Mouse (Mus musculus) intestine, embryonic 16.5 days (tissue): ENCODE measurements around the gene Rrp12. TPM values are rescaled to one million over a fixed set of nuclear protein-coding genes. Genes with fewer than 3 reads are reported as not detected.

ENCODE experiments used
- ATAC-seq: fragments of 200-750 bp; cut with Nextera tagmentation; 2 replicates; pipeline ENCODE4 v1.8.0; 2017; ENCODE audit warnings: moderate TSS enrichment, moderate library complexity
- H3K27ac ChIP-seq: fragments of 300-500 bp; sonication (generic); 2 replicates; pipeline ENCODE4 v1.5.1; 2014; ENCODE audit warnings: mild to moderate bottlenecking, low read length
- H3K27me3 ChIP-seq: fragments of 300-500 bp; sonication (generic); replicated peaks from 2 replicates; pipeline ENCODE4 v1.6.1; 2014; ENCODE audit warnings: low read length, control low read depth, mixed read lengths; ENCODE audit not compliant: control insufficient read depth, insufficient read depth
- H3K36me3 ChIP-seq: fragments of 300-500 bp; sonication (generic); 2 replicates; pipeline ENCODE4 v1.6.1; 2014; ENCODE audit warnings: low read length, control low read depth; ENCODE audit not compliant: control insufficient read depth, insufficient read depth
- H3K4me1 ChIP-seq: fragments of 300-500 bp; sonication (generic); 2 replicates; pipeline ENCODE4 v1.6.1; 2014; ENCODE audit warnings: low read length, control low read depth, mixed read lengths; ENCODE audit not compliant: control insufficient read depth, insufficient read depth
- H3K4me2 ChIP-seq: fragments of 300-500 bp; sonication (generic); 2 replicates; pipeline ENCODE4 v1.6.1; 2014; ENCODE audit warnings: low read depth, low read length, control low read depth
- H3K4me3 ChIP-seq: fragments of 300-500 bp; sonication (generic); 2 replicates; pipeline ENCODE4 v1.5.1; 2014; ENCODE audit warnings: mild to moderate bottlenecking, low read length
- H3K9ac ChIP-seq: fragments of 300-500 bp; sonication (generic); 2 replicates; pipeline ENCODE4 v1.6.1; 2014; ENCODE audit warnings: low read depth, low read length
- H3K9me3 ChIP-seq: fragments of 300-500 bp; sonication (generic); 2 replicates; pipeline ENCODE4 v1.6.1; 2016; ENCODE audit warnings: low read length, control low read depth; ENCODE audit not compliant: control insufficient read depth
- WGBS: fragments of 180-500 bp; shearing (Covaris S2); extraction: QIAGEN DNeasy Blood & Tissue Kit; methylation state at CpG from one replicate; pipeline ENCODE4 v1.1.7; 2014; 5-methylcytosine and 5-hydroxymethylcytosine counted together
- polyA plus RNA-seq: library from polyadenylated mRNA; unstranded; fragments of >200 nt; fragmentation: Nextera tagmentation; extraction: Ambion mirVana; gene quantifications from 2 replicates; pipeline ENCODE4 v1.2.1, GENCODE M21; 2015

Rrp12 gene
- polyA plus RNA-seq, 1 experiment from 2014 or later: 15.7 TPM

- Histone ChIP-seq H3K9ac (no peak overlapping the region), H3K27me3 (no peaks in the 10 kb centered on the region), H3K4me2 (no peak overlapping the region), H3K4me1 (peaks cover 8% of the 10 kb centered on the region; the same call in 1 of the 2 replicates), H3K9me3 (no peaks in the 10 kb centered on the region), H3K4me3 (no peak overlapping the region), H3K27ac (no peak overlapping the region), H3K36me3 (no peaks in the 10 kb centered on the region)
- ATAC-seq: no peak
- WGBS: 86% methylated on average over 6 of the region's 6 CpGs
These were observed 51.6 kb downstream of the Rrp12 start for GRCm38 (mm10) chr19:41844345-41844744.

- H3K9me3 ChIP-seq: no peaks in the 10 kb centered on the region
- no peak overlapping the region for H3K27ac ChIP-seq
- no peak overlapping the region for H3K4me2 ChIP-seq
- no peaks in the 10 kb centered on the region for H3K27me3 ChIP-seq
- no peak overlapping the region for H3K9ac ChIP-seq
- 86% methylated on average over 4 of the region's 4 CpGs for WGBS
- no peak for ATAC-seq
- no peak overlapping the region for H3K4me3 ChIP-seq
- H3K4me1 ChIP-seq: peaks cover 10% of the 10 kb centered on the region; the same call in 1 of the 2 replicates
- H3K36me3 ChIP-seq: no peaks in the 10 kb centered on the region
These were observed 53.3 kb downstream of the Rrp12 start for GRCm38 (mm10) chr19:41842706-41843105.

GRCm38 (mm10) chr19:41842196-41842595, 53.8 kb downstream of the Rrp12 start:
- Histone ChIP-seq H3K9me3 (no peaks in the 10 kb centered on the region), H3K4me2 (no peak overlapping the region), H3K36me3 (no peaks in the 10 kb centered on the region), H3K4me1 (peaks cover 13% of the 10 kb centered on the region), H3K4me3 (no peak overlapping the region), H3K9ac (no peak overlapping the region), H3K27ac (no peak overlapping the region), H3K27me3 (no peaks in the 10 kb centered on the region)
- no peak for ATAC-seq
- 85% methylated on average over 4 of the region's 4 CpGs for WGBS

GRCm38 (mm10) chr19:41841105-41841750, 54.7 kb downstream of the Rrp12 start:
- Histone ChIP-seq H3K36me3 (no peaks in the 10 kb centered on the region), H3K4me2 (no peak overlapping the region), H3K27me3 (no peaks in the 10 kb centered on the region), H3K4me3 (no peak overlapping the region), H3K9ac (no peak overlapping the region), H3K4me1 (peaks cover 16% of the 10 kb centered on the region), H3K9me3 (no peaks in the 10 kb centered on the region), H3K27ac (no peak overlapping the region)
- no peak for ATAC-seq
- WGBS: 77% methylated on average over 7 of the region's 7 CpGs

GRCm38 (mm10) chr19:41839685-41840084, 56.3 kb downstream of the Rrp12 start:
- Histone ChIP-seq H3K9me3 (no peaks in the 10 kb centered on the region), H3K4me2 (no peak overlapping the region), H3K36me3 (no peaks in the 10 kb centered on the region), H3K9ac (no peak overlapping the region), H3K4me3 (no peak overlapping the region), H3K4me1 (peaks cover 20% of the 10 kb centered on the region), H3K27me3 (no peaks in the 10 kb centered on the region), H3K27ac (peak overlapping the region; percentile 69)
- 86% methylated on average over 3 of the region's 3 CpGs for WGBS
- ATAC-seq: no peak

- no peaks in the 10 kb centered on the region for H3K9me3 ChIP-seq
- H3K4me3 ChIP-seq: peak overlapping the region; percentile 9; the same call in 1 of the 2 replicates
- no peaks in the 10 kb centered on the region for H3K27me3 ChIP-seq
- peak overlapping the region; percentile 90 for H3K27ac ChIP-seq
- H3K36me3 ChIP-seq: no peaks in the 10 kb centered on the region
- WGBS: 24% methylated on average over 6 of the region's 6 CpGs
- H3K4me1 ChIP-seq: peaks cover 20% of the 10 kb centered on the region
- H3K9ac ChIP-seq: no peak overlapping the region
- peak overlapping the region; percentile 35 for H3K4me2 ChIP-seq
- ATAC-seq: peak; percentile 62
These were observed 57.2 kb downstream of the Rrp12 start for GRCm38 (mm10) chr19:41838808-41839207.

GRCm38 (mm10) chr19:41837917-41838261, 58.1 kb downstream of the Rrp12 start:
- Histone ChIP-seq H3K4me3 (0 out of 2 replicates have a peak overlapping the region, but pooled peaks have one; percentile 9), H3K27ac (peak overlapping the region; percentile 90), H3K4me1 (peaks cover 20% of the 10 kb centered on the region), H3K36me3 (no peaks in the 10 kb centered on the region), H3K9me3 (no peaks in the 10 kb centered on the region), H3K4me2 (peak overlapping the region; percentile 38), H3K9ac (0 out of 2 replicates have a peak overlapping the region, but pooled peaks have one; percentile 12), H3K27me3 (no peaks in the 10 kb centered on the region)
- 37% methylated on average over 4 of the region's 4 CpGs for WGBS
- peak; percentile 81 for ATAC-seq

GRCm38 (mm10) chr19:41837194-41837916, 58.6 kb downstream of the Rrp12 start:
- Histone ChIP-seq H3K4me3 (no peak overlapping the region), H3K9ac (0 out of 2 replicates have a peak overlapping the region, but pooled peaks have one; percentile 12), H3K27ac (peak overlapping the region; percentile 84), H3K36me3 (no peaks in the 10 kb centered on the region), H3K27me3 (no peaks in the 10 kb centered on the region), H3K4me1 (peaks cover 20% of the 10 kb centered on the region), H3K9me3 (no peaks in the 10 kb centered on the region), H3K4me2 (peak overlapping the region; percentile 38)
- ATAC-seq: no peak
- WGBS: 34% methylated on average over 9 of the region's 9 CpGs

- Histone ChIP-seq H3K4me1 (peaks cover 22% of the 10 kb centered on the region), H3K4me3 (no peak overlapping the region), H3K27me3 (no peaks in the 10 kb centered on the region), H3K4me2 (no peak overlapping the region), H3K27ac (peak overlapping the region; percentile 84; the same call in 1 of the 2 replicates), H3K36me3 (no peaks in the 10 kb centered on the region), H3K9me3 (no peaks in the 10 kb centered on the region), H3K9ac (no peak overlapping the region)
- 37% methylated on average over 3 of the region's 3 CpGs for WGBS
- no peak for ATAC-seq
These were observed 59.3 kb downstream of the Rrp12 start for GRCm38 (mm10) chr19:41836719-41837118.
